Mouse (Mus musculus) embryonic fibroblast, embryonic 13.5 days (primary cell): ENCODE data around the gene Svopl. TPM values are rescaled to one million over a fixed set of nuclear protein-coding genes. Genes with fewer than 3 reads are reported as not detected.

Source experiments
- H3K27ac ChIP-seq: 2 replicates; pipeline ENCODE4 v1.5.1; 2012; ENCODE audit warnings: low read length, control low read depth, inconsistent platforms; ENCODE audit not compliant: insufficient read depth
- H3K4me1 ChIP-seq: 2 replicates; pipeline ENCODE4 v1.6.1; 2011; ENCODE audit warnings: low read length; ENCODE audit not compliant: control insufficient read depth, insufficient read depth
- H3K4me3 ChIP-seq: 2 replicates; pipeline ENCODE4 v1.5.1; 2011; ENCODE audit warnings: mild to moderate bottlenecking, control low read depth, low read length; ENCODE audit not compliant: insufficient read depth
- CTCF ChIP-seq: IDR thresholded peaks from 2 replicates; pipeline ENCODE4 v1.5.1; 2011; ENCODE audit warnings: mild to moderate bottlenecking, control low read depth, low read length, moderate library complexity, borderline replicate concordance; ENCODE audit not compliant: insufficient read depth
- POLR2A ChIP-seq: IDR thresholded peaks from 2 replicates; pipeline ENCODE4 v1.6.1; 2011; ENCODE audit warnings: low read depth, mild to moderate bottlenecking, control low read depth, low read length, moderate library complexity
- polyA plus RNA-seq: library from polyadenylated mRNA; stranded (reverse); fragments of >200 nt; gene quantifications from 2 replicates; pipeline ENCODE4 v1.2.4, GENCODE M21; 2011; ENCODE audit warnings: low read depth; ENCODE audit not compliant: missing spikeins, insufficient read length

Gene Svopl
- polyA plus RNA-seq, result not detected in 2 replicates

DNA sequence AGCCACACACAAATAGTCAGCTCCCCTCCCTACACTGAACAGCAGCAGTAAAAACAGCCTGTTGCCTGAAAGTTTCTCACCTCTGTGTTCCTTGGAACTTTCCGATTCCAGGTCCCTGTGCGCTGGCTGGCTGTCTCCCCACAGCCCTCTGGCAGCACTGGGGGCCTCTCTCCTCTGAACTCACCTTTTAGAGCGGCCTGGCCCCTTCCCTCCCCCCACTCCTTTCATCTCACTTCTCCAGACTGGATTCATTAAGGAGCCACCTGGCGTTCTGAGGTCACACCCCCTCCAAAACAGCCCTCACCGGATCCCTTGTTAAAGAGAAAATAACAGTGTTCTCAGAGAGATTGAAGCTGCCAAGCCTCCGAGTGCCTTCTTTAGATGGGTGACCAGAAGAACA is at the start of gene Svopl:
TSS of gene Svopl (minus strand) at position 159 of the 400 bp plus-strand sequence.
- no peak within 1 kb of the TSS for H3K27ac ChIP-seq
- H3K4me1 ChIP-seq, result no peaks in the 10 kb centered on the region
- TF ChIP-seq POLR2A (no peak), CTCF (no peak)
- H3K4me3 ChIP-seq, result no peak within 1 kb of the TSS

DNA sequence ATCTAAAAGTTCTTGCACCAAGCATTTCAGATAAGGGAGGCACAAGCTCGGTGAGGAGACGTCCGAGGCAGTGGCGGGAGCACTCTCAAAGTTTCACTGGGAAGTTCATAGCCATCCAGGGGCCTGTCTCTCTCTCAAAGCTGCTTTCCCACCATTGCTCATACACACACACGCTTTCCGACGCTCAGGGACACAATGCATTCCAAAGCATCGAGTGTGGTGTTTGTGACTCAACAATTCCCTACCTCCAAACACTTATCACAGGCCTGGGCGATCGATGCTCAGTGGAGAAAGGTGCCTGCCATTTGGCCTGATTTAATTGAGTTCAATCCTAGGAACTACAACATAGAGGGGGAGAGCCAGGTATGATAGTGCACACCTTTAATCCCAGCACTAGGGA is 47.9 kb upstream of the Svopl start:
- peaks cover 13% of the 10 kb centered on the region for H3K4me1 ChIP-seq
- no peak overlapping the region for H3K4me3 ChIP-seq
- H3K27ac ChIP-seq, result no peak overlapping the region
- TF ChIP-seq POLR2A (no peak), CTCF (no peak)

DNA sequence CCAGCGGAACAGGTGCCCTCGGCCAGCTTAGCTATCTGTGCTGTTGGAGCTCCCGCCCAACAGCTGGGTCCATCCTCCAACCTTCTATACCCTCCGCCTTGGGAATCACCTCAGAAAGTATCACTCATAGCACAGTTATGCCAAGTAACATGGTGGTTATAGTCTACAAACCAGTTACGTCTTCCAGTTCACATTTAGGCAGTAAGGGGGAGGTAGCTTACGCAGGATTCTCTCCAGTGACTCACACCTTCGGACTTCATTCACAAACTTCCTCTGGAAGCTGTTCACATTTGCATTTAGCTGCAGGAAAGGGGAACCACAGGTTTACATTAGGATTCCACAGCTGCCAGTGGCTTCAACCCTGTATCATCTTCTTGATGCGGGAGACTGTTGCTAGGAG is 45.7 kb upstream of the Svopl start:
- Histone ChIP-seq H3K4me1 (peaks cover 13% of the 10 kb centered on the region), H3K27ac (no peak overlapping the region; the same call in 1 of the 2 replicates), H3K4me3 (no peak overlapping the region)
- TF ChIP-seq CTCF (no peak), POLR2A (no peak)

DNA sequence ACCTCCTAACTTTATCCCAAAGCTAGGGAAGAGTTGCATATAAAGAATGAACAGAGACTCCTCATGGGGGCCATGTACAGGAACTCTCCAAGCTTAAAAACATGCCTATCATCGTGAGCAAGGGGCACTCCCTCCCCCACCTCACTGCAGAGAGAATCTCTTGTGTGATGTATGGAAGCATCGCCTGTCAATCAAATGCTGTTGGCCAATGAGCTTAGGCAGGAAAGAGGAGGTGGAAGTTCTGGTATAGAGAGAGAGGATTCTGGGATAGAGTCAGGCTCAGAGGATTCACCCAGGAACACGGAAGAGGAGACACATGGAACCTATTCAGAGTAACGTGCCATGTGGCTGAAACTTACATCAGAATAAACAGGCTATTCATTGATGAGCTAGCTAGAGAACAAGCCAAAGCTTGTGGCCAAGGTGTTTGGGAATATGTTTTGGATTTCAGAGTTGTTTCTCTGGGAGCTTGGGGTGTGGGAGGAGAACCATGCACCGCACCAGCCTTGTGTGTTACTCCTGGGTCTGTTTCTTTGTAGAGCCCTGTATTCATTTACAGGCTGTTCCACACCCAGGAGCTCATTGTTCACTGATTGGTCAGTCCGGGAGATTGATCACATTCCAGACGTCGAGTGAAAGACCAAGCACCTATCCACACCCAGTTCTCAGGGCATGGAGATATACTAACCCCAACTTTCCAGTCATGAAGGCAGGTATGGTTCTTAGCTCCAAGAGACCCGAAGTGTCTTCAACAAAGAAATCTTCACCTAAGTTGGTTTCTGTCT is 40.6 kb upstream of the Svopl start:
- no peak for TF ChIP-seq POLR2A
- H3K27ac ChIP-seq, result no peak overlapping the region
- H3K4me3 ChIP-seq, result no peak overlapping the region
- peaks cover 4% of the 10 kb centered on the region for H3K4me1 ChIP-seq

DNA sequence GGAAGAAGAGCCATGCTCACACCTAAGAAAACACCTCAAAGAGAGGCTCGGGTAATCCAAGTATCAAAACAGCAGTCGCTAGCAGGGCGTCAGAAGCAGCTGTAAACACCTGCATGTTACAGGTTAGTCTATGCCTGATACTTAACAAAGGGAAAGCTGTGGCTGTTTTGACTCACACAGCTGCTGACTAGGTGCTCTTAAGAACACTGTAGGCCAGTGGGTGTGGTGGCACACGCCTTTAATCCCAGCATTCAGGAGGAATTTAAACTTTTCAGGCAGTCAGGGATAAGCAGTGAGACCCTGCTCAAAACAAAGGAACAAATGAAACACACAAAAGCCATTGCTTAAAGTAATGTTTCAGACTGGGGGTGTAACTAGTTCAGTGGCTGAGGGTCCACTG is 36.4 kb upstream of the Svopl start:
- Histone ChIP-seq H3K27ac (no peak overlapping the region), H3K4me3 (no peak overlapping the region), H3K4me1 (peaks cover 8% of the 10 kb centered on the region)
- TF ChIP-seq CTCF (no peak), POLR2A (no peak)

DNA sequence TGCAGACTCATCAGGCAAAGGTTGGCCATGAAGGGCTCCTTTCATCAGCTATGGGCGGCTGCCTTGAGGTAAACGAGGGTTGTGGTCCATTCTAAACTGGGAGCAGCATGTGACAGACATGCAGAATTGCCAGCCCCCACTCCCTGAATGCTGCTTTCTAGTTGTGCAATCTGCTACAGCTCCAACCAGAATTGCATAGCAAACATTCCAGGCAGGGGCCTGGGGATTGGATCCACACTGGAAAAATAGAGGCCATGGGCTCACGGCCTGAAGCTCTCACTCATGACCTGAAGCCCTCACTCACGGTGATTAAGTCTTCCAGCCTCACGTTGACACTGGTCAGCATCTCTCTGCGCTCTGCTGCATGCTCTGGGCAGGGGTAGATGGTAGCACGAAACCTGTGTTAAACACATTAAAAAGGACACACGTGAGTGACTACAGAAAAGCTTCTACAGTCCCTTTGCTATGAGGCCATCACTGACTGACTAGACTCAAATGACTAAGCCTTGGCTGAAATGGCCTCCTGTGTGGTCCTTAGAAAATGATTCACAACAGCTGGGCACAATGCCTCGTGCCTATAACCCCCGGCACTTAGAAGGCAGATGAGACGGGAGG is 35.0 kb upstream of the Svopl start:
- Histone ChIP-seq H3K4me1 (peaks cover 8% of the 10 kb centered on the region), H3K4me3 (no peak overlapping the region), H3K27ac (peak overlapping the region; percentile 45)
- no peak for TF ChIP-seq CTCF
- TF ChIP-seq POLR2A, result no peak

DNA sequence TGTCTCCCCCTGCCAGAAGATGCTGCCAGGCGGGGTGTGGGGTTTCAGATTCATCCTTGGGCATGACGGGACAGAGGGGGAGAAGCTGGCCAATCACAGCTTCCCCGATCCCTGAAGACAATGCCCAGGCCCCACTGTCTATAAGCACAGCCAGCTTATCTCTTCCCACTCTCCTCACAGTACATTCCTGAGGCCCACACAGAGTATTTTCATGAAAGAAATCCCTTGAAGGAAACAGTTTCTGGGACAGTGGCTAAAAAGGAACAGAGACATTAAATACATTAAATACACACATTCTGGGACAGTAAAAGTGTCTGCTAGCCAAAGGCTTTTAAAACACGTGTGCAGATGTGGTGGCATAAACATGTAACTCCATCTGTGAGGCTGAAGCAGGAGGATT is 33.6 kb upstream of the Svopl start:
- Histone ChIP-seq H3K27ac (no peak overlapping the region), H3K4me3 (no peak overlapping the region), H3K4me1 (peaks cover 8% of the 10 kb centered on the region)
- no peak for TF ChIP-seq POLR2A
- TF ChIP-seq CTCF, result no peak

DNA sequence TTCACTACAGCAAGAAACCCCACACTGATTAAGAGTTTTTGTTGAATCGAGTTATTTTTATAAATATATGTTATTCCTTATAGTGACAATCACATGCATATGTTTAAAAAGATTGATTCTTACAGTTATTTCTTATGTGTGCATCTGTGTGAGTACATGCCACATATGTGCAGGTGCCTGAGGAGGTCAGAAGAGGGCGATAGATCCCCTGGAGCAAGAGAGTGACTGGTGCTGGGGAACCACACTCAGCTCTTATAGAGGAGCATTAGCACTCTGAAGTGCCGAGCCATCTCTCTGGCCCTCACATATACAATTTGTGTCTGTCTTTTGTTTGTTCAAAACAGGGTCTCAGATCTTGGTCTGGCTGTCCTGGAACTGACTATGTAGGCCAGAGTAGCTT is 26.8 kb upstream of the Svopl start:
- H3K4me3 ChIP-seq, result no peak overlapping the region
- TF ChIP-seq POLR2A (no peak), CTCF (no peak)

DNA sequence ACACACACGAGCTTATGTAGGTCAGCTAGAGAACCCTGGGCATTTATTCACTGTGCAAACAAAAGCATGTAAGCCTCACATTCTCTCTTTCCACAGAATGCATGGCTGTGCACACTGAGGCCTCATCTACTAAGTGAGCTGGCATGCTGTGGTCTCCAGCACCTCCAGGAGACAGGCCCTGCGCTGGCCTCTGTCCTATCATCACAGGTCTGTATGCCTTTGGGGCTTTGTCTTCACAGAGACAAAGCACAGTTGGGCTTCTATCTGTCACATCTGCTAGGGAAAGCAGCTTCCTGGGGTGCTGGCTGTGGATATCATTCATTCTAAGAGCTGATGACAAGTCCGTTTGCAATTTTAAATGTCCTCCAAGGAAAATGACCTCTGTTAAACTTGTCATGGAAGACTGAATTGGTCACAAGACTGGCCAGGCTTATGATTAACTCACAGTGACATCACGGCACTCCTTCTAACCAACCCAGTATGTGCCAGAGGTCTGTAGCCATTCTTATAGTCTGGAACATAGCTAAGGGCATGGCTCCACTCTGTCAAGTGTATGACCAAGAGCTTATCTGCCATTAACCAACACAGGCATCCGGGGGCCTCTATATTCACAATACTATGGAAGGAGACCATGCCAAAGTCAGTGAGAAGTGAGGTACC is 25.5 kb upstream of the Svopl start:
- no peaks in the 10 kb centered on the region for H3K4me1 ChIP-seq
- no peak for TF ChIP-seq POLR2A
- no peak for TF ChIP-seq CTCF
- H3K27ac ChIP-seq, result peak overlapping the region; percentile 18; the same call in 1 of the 2 replicates
- no peak overlapping the region for H3K4me3 ChIP-seq

More for the DNA sequence above, 26.8 kb upstream of the Svopl start:
- no peaks in the 10 kb centered on the region for H3K4me1 ChIP-seq
- no peak overlapping the region for H3K27ac ChIP-seq

DNA sequence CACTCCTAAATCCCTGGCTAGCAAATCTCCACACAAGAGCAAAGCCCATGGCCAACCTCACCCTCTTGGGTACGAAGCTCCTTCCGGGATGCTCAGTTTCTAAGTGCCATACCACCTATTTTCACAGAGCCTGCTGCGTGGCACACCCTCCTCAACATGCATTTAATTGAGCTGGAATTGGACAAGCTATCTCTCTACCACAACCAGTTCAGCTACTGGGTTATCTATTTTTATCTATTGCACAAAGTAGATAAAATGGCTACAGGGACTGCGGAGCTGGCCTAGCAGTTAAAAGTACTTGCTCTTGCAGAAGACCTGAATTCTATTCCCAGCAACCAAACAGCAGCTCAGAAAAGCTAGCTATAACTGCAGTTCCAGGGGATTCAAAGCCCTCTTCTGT is 24.5 kb upstream of the Svopl start:
- Histone ChIP-seq H3K4me3 (no peak overlapping the region), H3K4me1 (no peaks in the 10 kb centered on the region), H3K27ac (no peak overlapping the region)
- TF ChIP-seq CTCF, result no peak
- TF ChIP-seq POLR2A, result no peak
